Mouse (Mus musculus): ENCODE measurements at regions not wholly inside any gene's neighbourhood (a gene's known extent, or its start where the extent isn't known, plus 50 kb on each side); places are given as distances from the start of the nearest gene placed in this dataset.

GRCm38 (mm10) chr1:137852262-137852661 is 323.2 kb downstream of the Ptprc start:
- DNase-seq: no peak

- no peak for DNase-seq
These were observed 328.1 kb downstream of the Ptprc start for GRCm38 (mm10) chr1:137847311-137847923.

- no peak for DNase-seq
These were observed 328.7 kb downstream of the Ptprc start for GRCm38 (mm10) chr1:137846857-137847256.

- no peak for DNase-seq
These were observed 335.0 kb downstream of the Ptprc start for GRCm38 (mm10) chr1:137840531-137840930.

- DNase-seq: no peak
These were observed 335.8 kb downstream of the Ptprc start for GRCm38 (mm10) chr1:137839703-137840102.

- no peak for DNase-seq
These were observed 336.2 kb downstream of the Ptprc start for GRCm38 (mm10) chr1:137839263-137839662.

- DNase-seq: no peak
These were observed 337.2 kb downstream of the Ptprc start for GRCm38 (mm10) chr1:137838357-137838756.

GRCm38 (mm10) chr1:137833535-137833934 is 342.0 kb downstream of the Ptprc start:
- DNase-seq: no peak

- no peak for DNase-seq
These were observed 344.2 kb downstream of the Ptprc start for GRCm38 (mm10) chr1:137831284-137831683.

GRCm38 (mm10) chr1:137827379-137827778 is 348.1 kb downstream of the Ptprc start:
- DNase-seq: no peak

GRCm38 (mm10) chr1:137815401-137815888 is 360.1 kb downstream of the Ptprc start:
- no peak for DNase-seq

- DNase-seq: no peak
These were observed 361.0 kb downstream of the Ptprc start for GRCm38 (mm10) chr1:137814556-137814955.

- DNase-seq: no peak
These were observed 361.8 kb downstream of the Ptprc start for GRCm38 (mm10) chr1:137813716-137814115.

- DNase-seq: no peak
These were observed 363.5 kb downstream of the Ptprc start for GRCm38 (mm10) chr1:137811981-137812380.

- DNase-seq: no peak
These were observed 368.8 kb downstream of the Ptprc start for GRCm38 (mm10) chr1:137806742-137807141.

GRCm38 (mm10) chr1:137806252-137806651 is 369.3 kb downstream of the Ptprc start:
- DNase-seq: no peak

GRCm38 (mm10) chr1:137802119-137802518 is 373.4 kb downstream of the Ptprc start:
- DNase-seq: no peak

GRCm38 (mm10) chr1:137800752-137801151 is 374.8 kb downstream of the Ptprc start:
- DNase-seq: no peak

GRCm38 (mm10) chr1:137788789-137789188 is 386.7 kb downstream of the Ptprc start:
- DNase-seq: no peak

- DNase-seq: no peak
These were observed 388.9 kb downstream of the Ptprc start for GRCm38 (mm10) chr1:137786653-137787052.

GRCm38 (mm10) chr1:137774586-137774985 is 400.9 kb downstream of the Ptprc start:
- no peak for DNase-seq

- no peak for DNase-seq
These were observed 414.7 kb downstream of the Ptprc start for GRCm38 (mm10) chr1:137760797-137761196.

- no peak for DNase-seq
These were observed 424.0 kb downstream of the Ptprc start for GRCm38 (mm10) chr1:137751446-137751961.

GRCm38 (mm10) chr1:137750894-137751293 is 424.6 kb downstream of the Ptprc start:
- no peak for DNase-seq

GRCm38 (mm10) chr1:137746129-137746528 is 429.4 kb downstream of the Ptprc start:
- no peak for DNase-seq
